Mouse (Mus musculus) bone marrow, adult 2 months (tissue): ENCODE results near the gene Cacna1e.

Experiments
- CTCF ChIP-seq: fragments of 200-500 bp; IDR thresholded peaks from 2 replicates; pipeline ENCODE4 v1.5.1; 2011; ENCODE audit warnings: low read length, control low read depth; ENCODE audit not compliant: control insufficient read depth, insufficient read depth
- POLR2A ChIP-seq: fragments of 200-500 bp; IDR thresholded peaks from 2 replicates; pipeline ENCODE4 v1.6.1; 2011; ENCODE audit warnings: low read depth, mild to moderate bottlenecking, control low read depth, low read length, borderline replicate concordance; ENCODE audit not compliant: control insufficient read depth

GRCm38 (mm10) chr1:154603781-154604180 lies 280.5 kb downstream of the Cacna1e start:
- TF ChIP-seq CTCF: no peak
- TF ChIP-seq POLR2A: no peak
